Mouse (Mus musculus) liver, embryonic 14.5 days (tissue): ENCODE data around the gene Art2b.

Experiments used
- CTCF ChIP-seq: IDR thresholded peaks from 2 replicates; pipeline ENCODE4 v1.5.1; 2016; ENCODE audit warnings: antibody characterized with exemption, low read depth, control low read depth
- EP300 ChIP-seq: IDR thresholded peaks from 2 replicates; pipeline ENCODE4 v1.6.1; 2016; ENCODE audit warnings: antibody characterized with exemption, low read depth

DNA sequence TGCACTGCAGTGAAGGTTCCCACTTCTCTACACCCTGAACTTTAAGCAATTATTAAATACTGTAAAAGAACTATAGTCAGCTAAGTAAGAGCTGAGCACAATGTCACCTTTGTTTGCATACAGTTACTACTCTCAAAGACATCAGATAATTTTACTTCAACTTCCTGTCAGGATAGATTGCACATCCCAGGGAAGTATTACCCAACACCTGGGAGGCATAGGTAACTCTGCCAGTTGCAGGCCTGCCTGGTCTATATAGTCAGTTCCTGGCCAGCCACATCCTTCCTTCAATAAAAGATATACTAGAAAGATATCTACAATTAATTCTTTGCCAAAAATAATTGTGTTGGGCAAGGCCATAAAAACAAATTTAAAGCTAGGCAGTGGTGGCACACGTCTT is 28.0 kb downstream of the Art2b start:
- no peak for TF ChIP-seq EP300
- TF ChIP-seq CTCF: no peak
